Mouse (Mus musculus): ENCODE measurements at regions not wholly inside any gene's neighbourhood (a gene's known extent, or its start where the extent isn't known, plus 50 kb on each side); places are given as distances from the start of the nearest gene placed in this dataset.

- TF ChIP-seq CTCF (IDR thresholded peaks at IDR 0.05; ENCODE audit: low read depth) (no peak), EP300 (optimal IDR thresholded peaks at IDR 0.05) (no peak)
- H3K4me1 ChIP-seq (replicated peaks; ENCODE audit: control insufficient read depth, insufficient read depth) = no peaks in the 10 kb centered on the region
- H3K36me3 ChIP-seq (ENCODE audit: control insufficient read depth, insufficient read depth, low read length) = no peaks in the 10 kb centered on the region
- no peak overlapping the region for H3K27ac ChIP-seq (replicated peaks)
- H3K27me3 ChIP-seq (ENCODE audit: control insufficient read depth, insufficient read depth, low read length) = no peaks in the 10 kb centered on the region
- H3K4me3 ChIP-seq (ENCODE audit: low read depth, low read length) = no peak overlapping the region
- DNase-seq (ENCODE audit: low spot score) (no peak), ATAC-seq (ENCODE audit: low FRiP score, low TSS enrichment) (no peak)
- WGBS = 71% methylated on average over 7 of the region's 7 CpGs
- no peak overlapping the region for H3K4me2 ChIP-seq (replicated peaks; ENCODE audit: low read depth)
- H3K9me3 ChIP-seq (ENCODE audit: control insufficient read depth, low read length) = no peaks in the 10 kb centered on the region
- no peak overlapping the region for H3K9ac ChIP-seq (ENCODE audit: low read length)
These were observed 65.4 kb upstream of the Rnf24 start for GRCm38 (mm10) chr2:131418130-131418529.

GRCm38 (mm10) chr2:131417472-131417871, 64.8 kb upstream of the Rnf24 start:
- Histone ChIP-seq H3K27me3 (ENCODE audit: control insufficient read depth, insufficient read depth, low read length) (no peaks in the 10 kb centered on the region), H3K36me3 (ENCODE audit: control insufficient read depth, insufficient read depth, low read length) (no peaks in the 10 kb centered on the region), H3K9ac (ENCODE audit: low read length) (no peak overlapping the region), H3K4me2 (replicated peaks; ENCODE audit: low read depth) (no peak overlapping the region), H3K27ac (replicated peaks) (no peak overlapping the region), H3K4me3 (ENCODE audit: low read depth, low read length) (no peak overlapping the region), H3K9me3 (ENCODE audit: control insufficient read depth, low read length) (no peaks in the 10 kb centered on the region), H3K4me1 (replicated peaks; ENCODE audit: control insufficient read depth, insufficient read depth) (no peaks in the 10 kb centered on the region)
- ATAC-seq (ENCODE audit: low FRiP score, low TSS enrichment) = no peak
- 79% methylated on average over 2 of the region's 2 CpGs for WGBS
- TF ChIP-seq EP300 (optimal IDR thresholded peaks at IDR 0.05) (no peak), CTCF (IDR thresholded peaks at IDR 0.05; ENCODE audit: low read depth) (no peak)
- no peak for DNase-seq (ENCODE audit: low spot score)

DNA sequence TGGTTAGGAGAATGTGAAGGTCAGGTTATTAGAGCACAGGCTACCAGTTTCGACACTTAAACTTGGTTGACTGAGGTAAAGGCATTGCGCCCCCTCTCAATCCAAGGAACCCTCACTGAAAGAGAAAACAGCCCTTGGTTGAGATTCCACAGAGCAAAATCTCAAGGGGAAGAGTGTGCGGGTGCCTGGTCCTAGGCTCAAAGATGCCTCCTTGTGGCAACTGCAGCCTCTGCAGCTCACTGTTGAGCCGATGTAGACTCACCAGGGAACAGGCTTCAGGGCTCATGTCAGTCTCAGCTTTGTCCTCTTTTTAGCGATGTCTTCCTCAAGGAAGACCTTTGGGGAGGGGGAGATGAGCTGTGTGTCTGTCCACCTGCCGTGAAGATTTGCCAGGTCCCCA, 63.8 kb upstream of the Rnf24 start:
- Histone ChIP-seq H3K4me3 (ENCODE audit: low read depth, low read length) (no peak overlapping the region), H3K4me2 (replicated peaks; ENCODE audit: low read depth) (no peak overlapping the region), H3K27me3 (ENCODE audit: control insufficient read depth, insufficient read depth, low read length) (no peaks in the 10 kb centered on the region), H3K9me3 (ENCODE audit: control insufficient read depth, low read length) (no peaks in the 10 kb centered on the region), H3K27ac (replicated peaks) (no peak overlapping the region), H3K4me1 (replicated peaks; ENCODE audit: control insufficient read depth, insufficient read depth) (no peaks in the 10 kb centered on the region), H3K9ac (ENCODE audit: low read length) (no peak overlapping the region), H3K36me3 (ENCODE audit: control insufficient read depth, insufficient read depth, low read length) (no peaks in the 10 kb centered on the region)
- WGBS = 41% methylated on average over 6 of the region's 6 CpGs
- DNase-seq (ENCODE audit: low spot score) (peak; percentile 66), ATAC-seq (ENCODE audit: low FRiP score, low TSS enrichment) (peak; percentile 74)
- TF ChIP-seq EP300 (optimal IDR thresholded peaks at IDR 0.05) (no peak), CTCF (IDR thresholded peaks at IDR 0.05; ENCODE audit: low read depth) (peak; percentile 93)

DNA sequence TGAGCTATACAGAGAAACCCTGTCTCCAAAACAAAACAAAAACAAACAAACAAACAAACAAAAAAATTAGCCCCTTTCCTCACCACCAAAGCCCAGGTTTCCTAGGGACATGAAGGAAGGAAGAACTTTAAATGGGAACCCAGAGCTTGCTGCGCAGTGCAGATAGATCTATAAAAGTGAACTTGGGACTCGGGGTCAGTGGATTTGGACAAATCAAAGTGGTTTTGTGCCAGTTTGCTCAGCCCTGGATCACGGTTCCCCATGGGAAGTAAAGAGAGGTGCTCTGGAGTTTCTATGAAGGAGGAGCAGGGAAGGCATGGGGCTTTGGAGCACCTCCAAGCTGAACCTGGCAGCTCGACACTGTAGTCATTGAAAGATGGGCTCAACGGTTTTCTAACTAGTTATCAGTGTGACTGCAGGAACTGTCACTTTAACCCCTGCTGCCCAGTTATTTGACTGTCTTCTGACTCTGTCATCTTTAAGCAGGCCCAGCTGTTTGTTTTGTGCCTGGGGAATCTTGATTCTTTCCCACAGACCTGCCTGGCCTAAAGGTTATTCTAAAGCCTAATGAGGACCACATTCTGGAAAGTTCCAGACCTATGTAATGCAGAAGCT, 58.3 kb upstream of the Rnf24 start:
- H3K27ac ChIP-seq (replicated peaks) = no peak overlapping the region
- 74% methylated on average over 5 of the region's 5 CpGs for WGBS
- no peak overlapping the region for H3K4me3 ChIP-seq (ENCODE audit: low read depth, low read length)
- TF ChIP-seq EP300 (optimal IDR thresholded peaks at IDR 0.05) (no peak), CTCF (IDR thresholded peaks at IDR 0.05; ENCODE audit: low read depth) (no peak)
- H3K36me3 ChIP-seq (ENCODE audit: control insufficient read depth, insufficient read depth, low read length) = no peaks in the 10 kb centered on the region
- H3K9me3 ChIP-seq (ENCODE audit: control insufficient read depth, low read length) = no peaks in the 10 kb centered on the region
- ATAC-seq (ENCODE audit: low FRiP score, low TSS enrichment) (no peak), DNase-seq (ENCODE audit: low spot score) (no peak)
- no peaks in the 10 kb centered on the region for H3K4me1 ChIP-seq (replicated peaks; ENCODE audit: control insufficient read depth, insufficient read depth)
- H3K4me2 ChIP-seq (replicated peaks; ENCODE audit: low read depth) = no peak overlapping the region
- H3K27me3 ChIP-seq (ENCODE audit: control insufficient read depth, insufficient read depth, low read length) = no peaks in the 10 kb centered on the region
- H3K9ac ChIP-seq (ENCODE audit: low read length) = no peak overlapping the region

GRCm38 (mm10) chr2:131407337-131407736, 54.6 kb upstream of the Rnf24 start:
- ATAC-seq (ENCODE audit: low FRiP score, low TSS enrichment) (no peak), DNase-seq (ENCODE audit: low spot score) (no peak)
- no peaks in the 10 kb centered on the region for H3K27me3 ChIP-seq (ENCODE audit: control insufficient read depth, insufficient read depth, low read length)
- no peak overlapping the region for H3K27ac ChIP-seq (replicated peaks)
- no peak overlapping the region for H3K4me3 ChIP-seq (ENCODE audit: low read depth, low read length)
- H3K9ac ChIP-seq (ENCODE audit: low read length) = no peak overlapping the region
- H3K4me1 ChIP-seq (replicated peaks; ENCODE audit: control insufficient read depth, insufficient read depth) = no peaks in the 10 kb centered on the region
- TF ChIP-seq CTCF (IDR thresholded peaks at IDR 0.05; ENCODE audit: low read depth) (no peak), EP300 (optimal IDR thresholded peaks at IDR 0.05) (no peak)
- 69% methylated on average over 5 of the region's 5 CpGs for WGBS
- H3K36me3 ChIP-seq (ENCODE audit: control insufficient read depth, insufficient read depth, low read length) = no peaks in the 10 kb centered on the region
- no peaks in the 10 kb centered on the region for H3K9me3 ChIP-seq (ENCODE audit: control insufficient read depth, low read length)
- no peak overlapping the region for H3K4me2 ChIP-seq (replicated peaks; ENCODE audit: low read depth)

- H3K27me3 ChIP-seq (ENCODE audit: control insufficient read depth, insufficient read depth, low read length) = no peaks in the 10 kb centered on the region
- H3K9me3 ChIP-seq (ENCODE audit: control insufficient read depth, low read length) = no peaks in the 10 kb centered on the region
- H3K36me3 ChIP-seq (ENCODE audit: control insufficient read depth, insufficient read depth, low read length) = no peaks in the 10 kb centered on the region
- H3K4me2 ChIP-seq (replicated peaks; ENCODE audit: low read depth) = no peak overlapping the region
- H3K27ac ChIP-seq (replicated peaks) = 0 out of 2 replicates have a peak overlapping the region, but pooled peaks have one; percentile 2
- H3K9ac ChIP-seq (ENCODE audit: low read length) = no peak overlapping the region
- 46% methylated on average over 1 of the region's 1 CpGs for WGBS
- no peak overlapping the region for H3K4me3 ChIP-seq (ENCODE audit: low read depth, low read length)
- H3K4me1 ChIP-seq (replicated peaks; ENCODE audit: control insufficient read depth, insufficient read depth) = no peaks in the 10 kb centered on the region
- TF ChIP-seq CTCF (IDR thresholded peaks at IDR 0.05; ENCODE audit: low read depth) = no peak
- TF ChIP-seq EP300 (optimal IDR thresholded peaks at IDR 0.05) = no peak
- no peak for DNase-seq (ENCODE audit: low spot score)
- peak; percentile 80 for ATAC-seq (ENCODE audit: low FRiP score, low TSS enrichment)
These were observed 51.5 kb upstream of the Rnf24 start for GRCm38 (mm10) chr2:131404218-131404555.

Data from stomach, postnatal 0 days (tissue).